Mouse (Mus musculus) MEL (cell line): ENCODE measurements around the gene Hexim2.

Experiments
- CHD2 ChIP-seq: IDR thresholded peaks from 2 replicates; pipeline ENCODE4 v1.6.1; 2011; ENCODE audit warnings: low read length, improper control_type of control experiment
- CTCF ChIP-seq, 3 experiments: IDR thresholded peaks in 2 of 3; conservative IDR thresholded peaks in 1 of 3; 2 replicates each; pipeline ENCODE4 v1.5.1; 2011 to 2012; ENCODE audit warnings: low read length in 3 of 3, low read depth in 2 of 3, mild to moderate bottlenecking in 2 of 3, improper control_type of control experiment in 1 of 3, inconsistent platforms in 1 of 3, mixed read lengths in 1 of 3, moderate library complexity in 1 of 3; ENCODE audit not compliant: control insufficient read depth in 1 of 3, insufficient read depth in 1 of 3, poor library complexity in 1 of 3, severe bottlenecking in 1 of 3
- E2F4 ChIP-seq: IDR thresholded peaks from 2 replicates; pipeline ENCODE4 v1.6.1; 2011; ENCODE audit warnings: low read depth, low read length, improper control_type of control experiment, borderline replicate concordance
- EP300 ChIP-seq, 2 experiments: IDR thresholded peaks; 2 replicates each; pipeline ENCODE4 v1.6.1; 2011; ENCODE audit warnings: improper control_type of control experiment in 2 of 2, low read length in 2 of 2, low read depth in 1 of 2, mild to moderate bottlenecking in 1 of 2
- GATA1 ChIP-seq: IDR thresholded peaks from 2 replicates; pipeline ENCODE4 v1.6.1; 2011; ENCODE audit warnings: low read depth, low read length, improper control_type of control experiment
- MAFK ChIP-seq: IDR thresholded peaks from 2 replicates; pipeline ENCODE4 v1.6.1; 2011; ENCODE audit warnings: low read depth, mild to moderate bottlenecking, low read length, improper control_type of control experiment, borderline replicate concordance
- MAX ChIP-seq: IDR thresholded peaks from 2 replicates; pipeline ENCODE4 v1.6.1; 2011; ENCODE audit warnings: low read length, improper control_type of control experiment
- MXI1 ChIP-seq: IDR thresholded peaks from 2 replicates; pipeline ENCODE4 v1.6.1; 2011; ENCODE audit warnings: mild to moderate bottlenecking, low read depth, low read length, improper control_type of control experiment
- NELFE ChIP-seq: IDR thresholded peaks from 2 replicates; pipeline ENCODE4 v1.6.1; 2011; ENCODE audit warnings: low read depth, low read length, improper control_type of control experiment
- ZMIZ1 ChIP-seq: IDR thresholded peaks from 2 replicates; pipeline ENCODE4 v1.6.1; 2012; ENCODE audit warnings: low read depth, mild to moderate bottlenecking, inconsistent platforms, low read length, improper control_type of control experiment, moderate library complexity
- ZNF384 ChIP-seq: IDR thresholded peaks from 2 replicates; pipeline ENCODE4 v1.6.1; 2012; ENCODE audit warnings: low read depth, mild to moderate bottlenecking, inconsistent platforms, low read length, improper control_type of control experiment

GRCm38 (mm10) chr11:103173771-103174344 is 41.6 kb downstream of the Hexim2 start:
- no peak for TF ChIP-seq E2F4
- TF ChIP-seq EP300 (IDR thresholded peaks at IDR 0.05; ENCODE audit: low read depth in 1 of 2, low read length in 2 of 2): no peak
- TF ChIP-seq ZNF384: no peak
- no peak for TF ChIP-seq CTCF (IDR thresholded peaks at IDR 0.05 in 2 of 3, conservative IDR thresholded peaks at IDR 0.05 in 1 of 3; ENCODE audit: control insufficient read depth in 1 of 3, insufficient read depth in 1 of 3, low read depth in 2 of 3, low read length in 3 of 3, poor library complexity in 1 of 3, severe bottlenecking in 1 of 3)
- no peak for TF ChIP-seq ZMIZ1
- no peak for TF ChIP-seq NELFE
- no peak for TF ChIP-seq MAFK
- TF ChIP-seq CHD2: no peak
- TF ChIP-seq GATA1: no peak
- no peak for TF ChIP-seq MAX
- TF ChIP-seq MXI1: no peak
